Mouse (Mus musculus) bone marrow macrophage, adult 2 months (primary cell): ENCODE results near the gene Gm8050. TPM values are rescaled to one million over a fixed set of nuclear protein-coding genes. Genes with fewer than 3 reads are reported as not detected.
"Not testable (repeated sequence)": the region's sequence is repeated elsewhere in the genome, so short reads cannot be mapped to it uniquely, and the experiment has no call there.

Source experiments
- H3K27ac ChIP-seq: 2 replicates; pipeline ENCODE4 v1.5.1; 2012; ENCODE audit warnings: low read depth, low read length; ENCODE audit not compliant: insufficient read depth
- H3K4me1 ChIP-seq: 2 replicates; pipeline ENCODE4 v1.6.1; 2012; ENCODE audit warnings: low read length; ENCODE audit not compliant: control insufficient read depth, insufficient read depth
- H3K4me3 ChIP-seq: 2 replicates; pipeline ENCODE4 v1.5.1; 2012; ENCODE audit warnings: mild to moderate bottlenecking, low read length, moderate library complexity; ENCODE audit not compliant: insufficient read depth
- polyA plus RNA-seq: library from polyadenylated mRNA; stranded (reverse); fragments of >200 nt; gene quantifications from 2 replicates; pipeline ENCODE4 v1.2.4, GENCODE M21; 2012; ENCODE audit not compliant: missing spikeins, insufficient read depth, insufficient read length

Gm8050 gene
- polyA plus RNA-seq: not detected in 2 replicates

DNA sequence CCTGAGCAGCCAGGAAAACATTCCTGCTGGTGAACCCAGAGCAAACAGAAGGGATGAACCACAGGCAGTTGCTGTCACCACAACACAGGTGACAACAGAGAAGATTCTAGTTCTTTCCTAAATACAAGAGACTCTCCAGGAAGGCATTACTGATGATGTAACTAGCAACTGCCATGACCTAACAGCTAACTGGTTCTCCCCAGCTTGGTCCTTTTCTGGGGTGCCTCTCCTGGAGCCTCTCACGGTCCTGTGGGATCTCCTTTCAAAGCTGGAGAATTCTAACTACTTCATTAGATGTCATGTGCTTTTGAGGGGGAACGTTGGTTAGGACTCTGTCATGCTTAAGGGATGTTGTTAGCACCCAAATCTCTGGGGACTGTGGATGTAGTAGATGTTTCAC is at the start of gene Gm8050:
Gm8050 (minus strand) TSS at position 101 of the 400 bp plus-strand sequence.
- not testable (repeated sequence) for H3K27ac ChIP-seq, H3K4me1 ChIP-seq, H3K4me3 ChIP-seq

DNA sequence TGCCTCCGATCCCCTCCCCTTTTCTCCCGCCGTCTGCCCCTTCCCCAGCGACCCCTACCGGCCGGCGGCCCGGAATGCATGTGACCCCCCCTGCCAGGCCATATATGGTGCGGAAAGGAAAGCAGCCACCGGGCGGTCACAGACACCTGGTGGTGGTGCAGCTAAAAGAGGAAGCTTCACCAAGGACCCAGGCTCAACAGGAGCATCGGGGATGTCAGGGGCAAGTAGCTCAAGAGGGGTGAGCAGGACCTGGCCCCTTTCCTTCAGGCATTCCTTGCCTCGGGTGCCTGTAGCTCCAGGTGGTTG is 37.1 kb upstream of the Gm8050 start:
- not testable (repeated sequence) for H3K4me3 ChIP-seq, H3K4me1 ChIP-seq, H3K27ac ChIP-seq

DNA sequence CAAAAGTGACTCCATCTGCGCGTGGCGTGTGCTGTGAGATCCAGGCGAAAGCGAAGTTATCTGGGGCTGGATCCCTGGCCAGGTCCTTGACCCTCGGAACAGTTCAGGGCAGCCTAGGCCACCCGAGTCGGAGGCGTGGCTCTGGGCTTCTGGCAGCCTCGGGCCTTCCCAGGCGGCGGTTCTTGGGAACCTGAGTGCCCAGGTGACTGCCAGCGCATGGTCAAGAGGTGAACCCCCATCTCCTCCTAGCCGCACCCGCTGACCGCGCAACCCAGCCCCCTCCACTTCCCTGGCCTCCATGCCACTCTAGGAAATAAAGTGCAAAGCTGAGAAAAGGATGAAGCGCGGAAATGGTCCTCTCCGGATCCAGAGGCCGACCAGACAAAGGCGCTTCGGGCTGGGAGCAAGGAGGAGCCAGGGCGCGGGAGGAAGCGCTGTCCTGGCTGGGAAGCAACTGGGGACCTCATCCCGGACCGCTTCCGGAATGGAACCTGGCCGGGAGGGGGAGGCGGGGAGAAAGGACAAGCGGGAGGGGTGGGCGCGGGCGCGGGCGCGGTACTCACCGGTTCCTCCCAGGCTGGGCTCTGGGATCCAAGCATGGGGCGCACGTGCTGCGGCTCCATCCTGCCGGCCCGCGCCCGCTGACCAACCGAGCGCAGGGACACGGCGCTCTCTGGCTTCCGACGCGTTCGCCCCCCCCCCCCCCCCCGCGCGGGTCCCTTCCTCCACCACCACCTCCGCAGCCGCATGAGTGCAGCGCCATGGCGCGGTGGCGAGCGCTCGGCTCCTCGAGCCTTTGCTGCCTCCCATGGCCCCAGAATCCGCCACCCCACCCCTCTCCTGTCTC is 36.6 kb upstream of the Gm8050 start:
- H3K4me3 ChIP-seq, H3K4me1 ChIP-seq, H3K27ac ChIP-seq: not testable (repeated sequence)

DNA sequence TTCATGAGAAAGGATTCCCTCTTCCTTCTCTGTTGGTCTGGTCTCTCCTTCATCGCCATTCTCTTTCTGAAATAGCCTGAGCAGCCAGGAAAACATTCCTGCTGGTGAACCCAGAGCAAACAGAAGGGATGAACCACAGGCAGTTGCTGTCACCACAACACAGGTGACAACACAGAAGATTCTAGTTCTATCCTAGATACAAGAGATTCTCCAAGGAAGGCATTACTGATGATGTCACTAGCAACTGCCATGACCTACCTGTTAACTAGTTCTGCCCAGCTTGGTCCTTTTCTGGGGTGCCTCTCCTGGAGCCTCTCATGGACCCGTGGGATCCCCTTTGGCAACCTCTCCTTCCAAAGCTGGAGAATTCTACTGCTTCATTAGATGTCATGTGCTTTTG is 22.2 kb upstream of the Gm8050 start, which contains the start of gene Gm3636:
Gm3636 (minus strand) TSS at position 101 of the 400 bp plus-strand sequence.
- H3K4me3 ChIP-seq, H3K27ac ChIP-seq: not testable (repeated sequence)

DNA sequence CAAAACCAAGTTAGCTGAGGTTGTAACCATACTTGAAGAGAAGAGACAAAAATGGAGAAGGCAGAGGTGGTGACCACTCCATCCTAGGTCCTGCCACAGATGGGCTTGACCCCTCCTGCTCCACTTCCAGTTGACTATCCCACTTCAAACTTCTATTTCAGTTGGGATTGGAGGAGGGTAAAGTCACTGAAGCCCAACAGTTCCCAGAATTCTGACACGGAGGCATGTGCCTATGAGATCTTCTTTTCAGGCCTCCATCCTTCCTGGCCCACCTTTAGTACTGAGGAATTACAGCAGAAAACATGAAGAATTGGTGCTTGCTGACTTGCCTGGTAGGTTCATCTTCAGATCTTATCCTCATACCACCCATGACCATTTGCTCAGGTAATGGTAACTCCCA is 36.0 kb downstream of the Gm8050 start, which contains the start of gene Gm10251:
Gm10251 (minus strand) TSS at position 101 of the 400 bp plus-strand sequence.
- not testable (repeated sequence) for H3K27ac ChIP-seq, H3K4me3 ChIP-seq, H3K4me1 ChIP-seq

More for the DNA sequence above, 22.2 kb upstream of the Gm8050 start, which contains the start of gene Gm3636:
- H3K4me1 ChIP-seq: not testable (repeated sequence)

Other genes with a start within 250 kb of the Gm8050 start
- gene Gm8356, start 183.0 kb downstream of the Gm8050 start, polyA plus RNA-seq: not detected in 2 replicates
- not detected in 2 replicates for gene Gm3629, start 129.6 kb downstream of the Gm8050 start, polyA plus RNA-seq
- not detected in 2 replicates for gene Gm3460, start 97.8 kb downstream of the Gm8050 start, polyA plus RNA-seq
- not detected in 2 replicates for gene Gm10251, start 36.1 kb downstream of the Gm8050 start, polyA plus RNA-seq
- not detected in 2 replicates for gene Gm3636, start 22.1 kb upstream of the Gm8050 start, polyA plus RNA-seq
- gene Gm8362, start 54.2 kb upstream of the Gm8050 start, polyA plus RNA-seq: not detected in 2 replicates
- not detected in 2 replicates for gene Gm3642, start 120.1 kb upstream of the Gm8050 start, polyA plus RNA-seq
- not detected in 2 replicates for gene Gm3667, start 169.7 kb upstream of the Gm8050 start, polyA plus RNA-seq